Mouse (Mus musculus) liver, embryonic 13.5 days (tissue): ENCODE results near the gene Rtf2. TPM values are rescaled to one million over a fixed set of nuclear protein-coding genes. Genes with fewer than 3 reads are reported as not detected.
A peak's percentile ranks its signal among the peaks of the same experiment; 100 is the strongest.

Experiments used
- ATAC-seq: fragments of 200-750 bp; cut with Nextera tagmentation; 2 replicates; pipeline ENCODE4 v1.8.0; 2017; ENCODE audit warnings: low read depth, mild to moderate bottlenecking, moderate number of reproducible peaks, moderate library complexity
- DNase-seq: peaks from one replicate; pipeline ENCODE4 v3.0.0; 2022
- H3K27ac ChIP-seq: fragments of 300-500 bp; sonication (generic); 2 replicates; pipeline ENCODE4 v1.5.1; 2015; ENCODE audit warnings: moderate library complexity, mild to moderate bottlenecking, inconsistent platforms
- H3K27me3 ChIP-seq: fragments of 300-500 bp; sonication (generic); 2 replicates; pipeline ENCODE4 v1.6.1; 2015; ENCODE audit warnings: mild to moderate bottlenecking, inconsistent platforms
- H3K36me3 ChIP-seq: fragments of 300-500 bp; sonication (generic); 2 replicates; pipeline ENCODE4 v1.6.1; 2015; ENCODE audit warnings: mild to moderate bottlenecking, inconsistent platforms
- H3K4me1 ChIP-seq: fragments of 300-500 bp; sonication (generic); replicated peaks from 2 replicates; pipeline ENCODE4 v1.6.1; 2015; ENCODE audit warnings: inconsistent platforms
- H3K4me2 ChIP-seq: fragments of 300-500 bp; sonication (generic); 2 replicates; pipeline ENCODE4 v1.6.1; 2015; ENCODE audit warnings: inconsistent platforms, mild to moderate bottlenecking, moderate library complexity
- H3K4me3 ChIP-seq: fragments of 300-500 bp; sonication (generic); replicated peaks from 2 replicates; pipeline ENCODE4 v1.5.1; 2015; ENCODE audit warnings: mild to moderate bottlenecking, inconsistent platforms
- H3K9ac ChIP-seq: fragments of 300-500 bp; sonication (generic); 2 replicates; pipeline ENCODE4 v1.6.1; 2015; ENCODE audit warnings: mild to moderate bottlenecking, inconsistent platforms
- H3K9me3 ChIP-seq: fragments of 300-500 bp; sonication (generic); replicated peaks from 2 replicates; pipeline ENCODE4 v1.6.1; 2016; ENCODE audit warnings: inconsistent platforms
- WGBS: fragments of 180-500 bp; shearing (Covaris S2); methylation state at CpG from one replicate; pipeline ENCODE4 v1.1.7; 2015; ENCODE audit not compliant: insufficient replicate concordance; 5-methylcytosine and 5-hydroxymethylcytosine counted together
- polyA plus RNA-seq: library from polyadenylated mRNA; unstranded; fragments of >200 nt; fragmentation: Nextera tagmentation; extraction: Ambion mirVana; gene quantifications from 2 replicates; pipeline ENCODE4 v1.2.1, GENCODE M21; 2015

Rtf2 gene
- polyA plus RNA-seq, result 48.8 and 54.4 TPM in 2 replicates

- 2% methylated on average over 35 of the region's 35 CpGs for WGBS
- H3K4me1 ChIP-seq, result peaks cover 31% of the 10 kb centered on the region
- ATAC-seq (peak; percentile 93), DNase-seq (peak; percentile 98)
- H3K27ac ChIP-seq, result peak within 1 kb of the TSS; percentile 88
- H3K4me2 ChIP-seq, result peak within 1 kb of the TSS; percentile 85
- H3K4me3 ChIP-seq, result peak within 1 kb of the TSS; percentile 92
- peak within 1 kb of the TSS; percentile 82 for H3K9ac ChIP-seq
- H3K36me3 ChIP-seq, result peaks cover 9% of the 10 kb centered on the region
- no peaks in the 10 kb centered on the region for H3K27me3 ChIP-seq
- no peaks in the 10 kb centered on the region for H3K9me3 ChIP-seq
Observed at GRCm38 (mm10) chr2:172439843-172440639, at the start of gene Rtf2. Gene Rtf2, plus strand, starts transcription at chr2:172440556.

- H3K9me3 ChIP-seq, result no peaks in the 10 kb centered on the region
- ATAC-seq, result no peak
- DNase-seq, result no peak
- H3K4me3 ChIP-seq, result no peak overlapping the region
- H3K4me2 ChIP-seq, result no peak overlapping the region
- no peak overlapping the region for H3K9ac ChIP-seq
- no peaks in the 10 kb centered on the region for H3K36me3 ChIP-seq
- no peak overlapping the region for H3K27ac ChIP-seq
- H3K4me1 ChIP-seq, result peaks cover 16% of the 10 kb centered on the region
- 66% methylated on average over 10 of the region's 10 CpGs for WGBS
- no peaks in the 10 kb centered on the region for H3K27me3 ChIP-seq
Observed at GRCm38 (mm10) chr2:172392041-172392521, 48.3 kb upstream of the Rtf2 start.

- H3K4me2 ChIP-seq, result peak within 1 kb of the TSS; percentile 56
- H3K27me3 ChIP-seq, result no peaks in the 10 kb centered on the region
- peak; percentile 63; the same call in 1 of the 2 replicates for ATAC-seq
- no peak for DNase-seq
- 7% methylated on average over 13 of the region's 13 CpGs for WGBS
- peak within 1 kb of the TSS; percentile 33; the same call in 1 of the 2 replicates for H3K9ac ChIP-seq
- H3K9me3 ChIP-seq, result no peaks in the 10 kb centered on the region
- H3K4me1 ChIP-seq, result peaks cover 28% of the 10 kb centered on the region
- H3K4me3 ChIP-seq, result peak within 1 kb of the TSS; percentile 47
- no peaks in the 10 kb centered on the region for H3K36me3 ChIP-seq
- no peak within 1 kb of the TSS for H3K27ac ChIP-seq
Observed at GRCm38 (mm10) chr2:172393391-172394051, 46.8 kb upstream of the Rtf2 start, which contains the start of gene Cass4. Gene Cass4, plus strand, starts transcription at chr2:172393794.

GRCm38 (mm10) chr2:172394052-172394392 lies 46.3 kb upstream of the Rtf2 start:
- Histone ChIP-seq H3K36me3 (no peaks in the 10 kb centered on the region), H3K4me3 (peak overlapping the region; percentile 47), H3K27ac (no peak overlapping the region), H3K9ac (0 out of 2 replicates have a peak overlapping the region, but pooled peaks have one; percentile 33), H3K4me1 (peaks cover 28% of the 10 kb centered on the region), H3K9me3 (no peaks in the 10 kb centered on the region), H3K27me3 (no peaks in the 10 kb centered on the region), H3K4me2 (peak overlapping the region; percentile 56)
- WGBS, result 37% methylated on average over 2 of the region's 2 CpGs
- DNase-seq (no peak), ATAC-seq (no peak)

- Histone ChIP-seq H3K4me2 (no peak overlapping the region), H3K27me3 (no peaks in the 10 kb centered on the region), H3K4me1 (peaks cover 28% of the 10 kb centered on the region), H3K27ac (no peak overlapping the region), H3K36me3 (no peaks in the 10 kb centered on the region), H3K9me3 (no peaks in the 10 kb centered on the region), H3K9ac (no peak overlapping the region), H3K4me3 (no peak overlapping the region)
- ATAC-seq (no peak), DNase-seq (no peak)
- WGBS, result 57% methylated on average over 4 of the region's 4 CpGs
Observed at GRCm38 (mm10) chr2:172394671-172395070, 45.7 kb upstream of the Rtf2 start.

GRCm38 (mm10) chr2:172395961-172396360 lies 44.4 kb upstream of the Rtf2 start:
- Histone ChIP-seq H3K4me3 (no peak overlapping the region), H3K36me3 (no peaks in the 10 kb centered on the region), H3K27ac (no peak overlapping the region), H3K9me3 (no peaks in the 10 kb centered on the region), H3K9ac (no peak overlapping the region), H3K4me2 (no peak overlapping the region), H3K27me3 (no peaks in the 10 kb centered on the region), H3K4me1 (peaks cover 28% of the 10 kb centered on the region)
- DNase-seq (no peak), ATAC-seq (no peak; the same call in 1 of the 2 replicates)
- WGBS, result 57% methylated on average over 9 of the region's 9 CpGs

- Histone ChIP-seq H3K27me3 (no peaks in the 10 kb centered on the region), H3K27ac (no peak overlapping the region), H3K36me3 (no peaks in the 10 kb centered on the region), H3K4me3 (no peak overlapping the region), H3K9me3 (no peaks in the 10 kb centered on the region), H3K4me2 (no peak overlapping the region), H3K4me1 (peaks cover 22% of the 10 kb centered on the region), H3K9ac (no peak overlapping the region)
- DNase-seq (no peak), ATAC-seq (peak; percentile 43; the same call in 1 of the 2 replicates)
- 32% methylated on average over 9 of the region's 9 CpGs for WGBS
Observed at GRCm38 (mm10) chr2:172399901-172400300, 40.5 kb upstream of the Rtf2 start.

GRCm38 (mm10) chr2:172401116-172401825 lies 39.1 kb upstream of the Rtf2 start:
- DNase-seq, result no peak
- 29% methylated on average over 13 of the region's 13 CpGs for WGBS
- no peaks in the 10 kb centered on the region for H3K9me3 ChIP-seq
- H3K4me3 ChIP-seq, result no peak overlapping the region
- H3K27ac ChIP-seq, result peak overlapping the region; percentile 67
- no peaks in the 10 kb centered on the region for H3K36me3 ChIP-seq
- no peak overlapping the region for H3K9ac ChIP-seq
- H3K4me1 ChIP-seq, result peaks cover 19% of the 10 kb centered on the region
- ATAC-seq, result peak; percentile 37
- H3K27me3 ChIP-seq, result no peaks in the 10 kb centered on the region
- no peak overlapping the region for H3K4me2 ChIP-seq

GRCm38 (mm10) chr2:172404239-172404638 lies 36.1 kb upstream of the Rtf2 start:
- no peak overlapping the region for H3K4me2 ChIP-seq
- no peak overlapping the region for H3K27ac ChIP-seq
- no peak for DNase-seq
- H3K9me3 ChIP-seq, result no peaks in the 10 kb centered on the region
- no peaks in the 10 kb centered on the region for H3K27me3 ChIP-seq
- no peak overlapping the region for H3K9ac ChIP-seq
- no peak overlapping the region for H3K4me3 ChIP-seq
- ATAC-seq, result no peak
- WGBS, result 50% methylated on average over 7 of the region's 7 CpGs
- H3K36me3 ChIP-seq, result no peaks in the 10 kb centered on the region
- peaks cover 10% of the 10 kb centered on the region; the same call in 1 of the 2 replicates for H3K4me1 ChIP-seq

- WGBS, result 33% methylated on average over 3 of the region's 3 CpGs
- Histone ChIP-seq H3K27ac (no peak overlapping the region), H3K36me3 (no peaks in the 10 kb centered on the region), H3K9ac (no peak overlapping the region), H3K9me3 (no peaks in the 10 kb centered on the region), H3K4me2 (no peak overlapping the region), H3K4me3 (no peak overlapping the region), H3K27me3 (no peaks in the 10 kb centered on the region), H3K4me1 (peaks cover 10% of the 10 kb centered on the region; the same call in 1 of the 2 replicates)
- ATAC-seq, result no peak
- no peak for DNase-seq
Observed at GRCm38 (mm10) chr2:172405011-172405410, 35.3 kb upstream of the Rtf2 start.

GRCm38 (mm10) chr2:172406173-172406572 lies 34.2 kb upstream of the Rtf2 start:
- peaks cover 10% of the 10 kb centered on the region; the same call in 1 of the 2 replicates for H3K4me1 ChIP-seq
- H3K9me3 ChIP-seq, result no peaks in the 10 kb centered on the region
- ATAC-seq (no peak), DNase-seq (no peak)
- 45% methylated on average over 4 of the region's 4 CpGs for WGBS
- H3K27ac ChIP-seq, result no peak overlapping the region
- H3K4me3 ChIP-seq, result no peak overlapping the region
- no peaks in the 10 kb centered on the region for H3K36me3 ChIP-seq
- H3K27me3 ChIP-seq, result no peaks in the 10 kb centered on the region
- H3K4me2 ChIP-seq, result no peak overlapping the region
- H3K9ac ChIP-seq, result no peak overlapping the region
